Mouse (Mus musculus): ENCODE results near the gene Shc1.

GRCm38 (mm10) chr3:89409701-89410100 lies 8.5 kb upstream of the Shc1 start:
- TF ChIP-seq CTCF (IDR thresholded peaks at IDR 0.05; ENCODE audit: extremely low read depth, insufficient read length, insufficient replicate concordance, low read depth, low read length) (no peak), POLR2A (IDR thresholded peaks at IDR 0.05; ENCODE audit: low read depth, low read length) (no peak)

All from small intestine, adult 2 months (tissue).